Mouse (Mus musculus): ENCODE results near the gene 1700042G07Rik. TPM values are rescaled to one million over a fixed set of nuclear protein-coding genes. Genes with fewer than 3 reads are reported as not detected.

Gene 1700042G07Rik
- polyA plus RNA-seq (2012; rRNA removed), result not detected in 2 replicates

DNA sequence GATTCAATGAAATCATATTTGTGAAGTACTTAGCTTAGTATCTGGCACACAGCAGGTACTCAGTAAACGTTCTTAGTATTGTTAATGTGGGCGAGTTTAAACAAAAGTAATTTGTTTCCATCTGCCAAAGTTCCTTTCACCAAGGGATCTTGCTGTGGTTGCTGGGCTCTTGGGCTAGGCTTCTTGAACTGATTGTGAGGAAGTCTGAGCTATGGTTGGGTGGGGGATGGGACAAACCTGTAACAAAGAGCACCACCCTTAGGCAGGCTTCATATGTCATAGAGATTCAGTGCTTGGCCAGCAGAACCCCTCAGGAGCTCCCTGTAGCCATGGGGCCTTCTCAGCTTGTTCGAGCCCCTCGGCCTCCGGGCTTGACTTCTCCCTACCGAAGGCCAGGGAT is at the start of gene 1700042G07Rik, which contains the start of gene Gm49337:
TSS of gene 1700042G07Rik (plus strand) at position 301 of the 400 bp plus-strand sequence.
TSS of gene Gm49337 (plus strand) at position 313 of the 400 bp plus-strand sequence.
- 83% methylated on average over 6 of the region's 6 CpGs for WGBS
- DNase-seq (ENCODE audit: low read depth, low spot score), result no peak

DNA sequence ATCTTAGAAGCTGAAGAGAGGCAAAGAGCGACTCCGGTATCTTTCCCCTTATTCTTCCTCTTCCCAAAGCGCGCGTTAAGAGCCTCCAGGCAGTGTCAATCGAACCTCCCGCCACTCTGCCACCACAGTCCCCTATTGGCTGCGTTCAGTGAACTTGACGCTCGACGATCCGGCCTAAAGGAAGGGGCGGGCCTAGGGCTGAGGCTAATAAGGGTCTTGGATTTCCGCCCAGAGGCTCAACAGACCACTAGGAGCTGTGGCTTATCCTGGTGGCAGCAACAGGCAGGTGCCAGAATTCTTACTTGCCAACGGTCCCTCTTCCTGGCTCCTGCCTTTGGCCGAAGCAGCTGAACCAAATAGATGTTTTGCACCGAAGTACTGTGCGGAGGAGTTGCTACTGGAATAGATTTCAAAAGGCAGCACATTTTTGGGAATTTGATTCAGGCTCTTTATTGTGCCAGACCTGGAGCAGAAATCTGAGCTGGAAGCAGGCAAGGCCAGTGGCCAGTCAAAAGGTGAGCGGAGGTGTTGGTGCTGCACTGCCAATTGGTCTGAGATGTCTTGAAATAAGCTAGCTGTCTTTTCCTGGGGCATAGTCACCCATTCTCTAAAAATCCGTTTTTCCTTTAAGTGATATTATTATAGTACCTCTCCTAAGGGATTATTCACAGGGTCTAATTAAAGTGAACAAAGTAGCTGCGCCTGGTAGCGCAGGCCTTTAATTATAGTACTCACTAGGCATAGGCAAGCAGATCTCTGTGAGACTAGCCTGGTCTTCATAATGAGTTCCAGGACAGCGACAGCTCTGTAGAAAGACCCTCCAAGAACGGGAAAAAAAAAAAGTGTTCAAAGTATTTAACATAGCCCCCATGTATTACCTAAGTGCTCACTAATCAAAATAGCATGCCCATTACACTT is 49.3 kb upstream of the 1700042G07Rik start, which contains the start of the genes Rad54l and Pomgnt1:
TSS of gene Rad54l (minus strand) at position 89 of the 918 bp plus-strand sequence.
TSS of gene Pomgnt1 (plus strand) at position 239 of the 918 bp plus-strand sequence.
- WGBS, result 2% methylated on average over 24 of the region's 24 CpGs
- DNase-seq (ENCODE audit: low read depth, low spot score), result peak; percentile 48

DNA sequence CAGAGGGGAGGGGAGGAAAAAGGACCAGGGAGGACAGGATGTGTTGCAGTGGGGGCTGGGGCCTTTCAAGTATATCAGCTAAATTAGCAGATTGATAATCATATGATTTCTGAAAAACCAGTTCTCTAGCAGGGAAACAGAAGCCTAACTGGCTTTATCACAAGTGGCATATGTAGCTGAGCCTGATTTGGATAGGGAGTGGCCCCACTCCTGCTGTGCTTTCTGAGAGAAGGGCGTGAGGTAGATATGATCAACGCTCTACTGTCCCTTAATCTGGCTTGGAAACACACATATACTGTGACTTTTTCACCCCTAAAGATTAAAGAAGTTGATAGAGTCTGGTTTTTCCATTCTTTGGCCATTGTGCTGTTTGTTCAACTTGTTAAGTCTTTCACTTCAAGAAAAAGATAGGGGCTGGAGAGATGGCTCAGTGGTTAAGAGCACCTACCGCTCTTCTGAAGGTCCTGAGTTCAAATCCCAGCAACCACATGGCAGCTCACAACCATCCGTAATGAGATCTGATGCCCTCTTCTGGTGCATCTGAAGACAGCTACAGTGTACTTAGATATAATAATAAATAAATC is 47.3 kb upstream of the 1700042G07Rik start:
- no peak for DNase-seq (ENCODE audit: low read depth, low spot score)
- WGBS, result 73% methylated on average over 4 of the region's 4 CpGs

DNA sequence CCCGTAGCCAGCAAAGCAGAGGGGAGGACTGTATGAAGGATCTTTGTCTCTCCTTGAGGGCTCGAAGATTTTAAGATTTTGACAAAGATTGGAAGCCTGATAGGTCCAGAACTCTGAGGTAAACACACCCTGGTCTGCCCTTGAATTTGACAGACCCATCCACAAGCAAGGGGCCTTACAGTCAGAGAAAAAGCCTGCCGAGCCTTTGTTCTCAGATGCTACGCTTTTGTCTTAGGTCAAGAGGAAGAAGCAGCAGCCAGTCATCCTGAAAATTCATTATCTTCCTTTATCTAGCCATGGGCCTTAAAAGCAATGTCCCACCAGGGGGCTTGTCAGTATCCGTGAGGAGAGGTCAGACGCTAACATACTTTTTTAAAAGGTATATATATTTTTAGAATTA is 45.2 kb upstream of the 1700042G07Rik start:
- DNase-seq (ENCODE audit: low read depth, low spot score), result no peak
- WGBS, result 87% methylated on average over 6 of the region's 6 CpGs

DNA sequence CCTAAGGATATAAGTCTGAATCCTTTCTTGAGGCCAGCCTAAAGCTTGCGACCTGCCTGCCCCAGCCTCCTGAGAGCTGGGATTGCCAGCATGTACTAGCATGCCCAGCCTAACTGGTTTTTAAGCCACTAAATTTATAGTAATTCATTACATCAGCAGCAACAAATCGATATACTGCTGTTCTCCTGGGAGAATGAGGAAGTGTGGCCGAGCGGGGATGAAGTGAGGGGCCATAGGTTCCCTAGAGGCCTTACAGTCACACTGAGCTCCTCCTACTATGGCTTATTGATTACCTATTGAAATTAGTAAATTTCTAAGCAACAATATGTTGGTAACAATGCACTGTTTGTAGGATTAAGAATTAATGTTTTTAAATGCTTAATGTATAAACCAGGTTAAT is 40.0 kb upstream of the 1700042G07Rik start:
- WGBS, result 48% methylated on average over 4 of the region's 4 CpGs
- no peak for DNase-seq (ENCODE audit: low read depth, low spot score)

DNA sequence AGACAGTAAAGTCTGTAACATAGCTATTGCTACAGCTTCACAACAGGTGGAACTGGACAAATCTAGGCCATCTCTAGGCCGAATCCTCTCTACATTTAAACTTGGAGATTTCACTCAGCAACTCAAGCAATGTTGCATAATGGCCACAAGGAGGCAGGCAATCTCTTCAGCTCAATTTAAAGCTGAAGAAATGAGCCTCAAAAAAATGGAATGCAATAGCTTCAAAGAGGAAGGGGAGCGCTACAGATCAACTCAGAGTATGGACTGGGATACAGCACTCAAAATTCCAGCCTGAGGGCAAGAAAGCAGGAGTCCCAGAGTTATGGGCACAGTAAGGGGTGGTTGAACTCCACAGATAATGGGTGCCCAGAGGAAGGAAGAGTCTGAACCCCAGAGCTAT is 38.2 kb upstream of the 1700042G07Rik start:
- WGBS, result 12% methylated on average over 2 of the region's 2 CpGs
- no peak for DNase-seq (ENCODE audit: low read depth, low spot score)

DNA sequence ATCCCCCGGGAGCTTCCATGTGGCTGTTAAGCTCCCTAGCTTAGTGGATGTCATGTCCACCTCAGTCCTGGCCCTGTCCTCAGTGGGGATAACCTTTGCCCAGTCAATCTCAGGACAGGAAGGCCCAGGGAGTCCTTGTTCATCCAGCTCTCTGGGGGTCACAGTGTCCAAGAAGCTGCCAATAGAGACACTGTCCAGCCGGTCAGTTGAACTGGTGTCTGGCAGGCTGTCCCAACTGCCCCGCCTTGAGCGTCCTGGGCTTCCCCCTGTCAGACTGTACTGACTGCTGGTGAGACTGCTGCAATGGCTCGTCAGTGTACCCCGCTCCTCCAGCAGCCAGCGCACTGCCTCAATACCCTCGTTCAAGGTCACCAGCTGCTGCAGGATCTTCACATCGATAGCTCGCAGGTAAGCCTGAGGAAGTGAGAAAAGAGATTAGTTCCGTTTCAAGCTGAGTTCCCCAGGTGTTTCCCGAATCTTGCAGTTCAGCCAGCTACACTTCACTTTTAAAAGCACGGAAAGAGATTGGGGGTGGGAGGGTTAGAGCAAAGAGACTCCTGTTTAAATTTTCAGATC is 35.7 kb upstream of the 1700042G07Rik start:
- 83% methylated on average over 13 of the region's 13 CpGs for WGBS
- no peak for DNase-seq (ENCODE audit: low read depth, low spot score)

DNA sequence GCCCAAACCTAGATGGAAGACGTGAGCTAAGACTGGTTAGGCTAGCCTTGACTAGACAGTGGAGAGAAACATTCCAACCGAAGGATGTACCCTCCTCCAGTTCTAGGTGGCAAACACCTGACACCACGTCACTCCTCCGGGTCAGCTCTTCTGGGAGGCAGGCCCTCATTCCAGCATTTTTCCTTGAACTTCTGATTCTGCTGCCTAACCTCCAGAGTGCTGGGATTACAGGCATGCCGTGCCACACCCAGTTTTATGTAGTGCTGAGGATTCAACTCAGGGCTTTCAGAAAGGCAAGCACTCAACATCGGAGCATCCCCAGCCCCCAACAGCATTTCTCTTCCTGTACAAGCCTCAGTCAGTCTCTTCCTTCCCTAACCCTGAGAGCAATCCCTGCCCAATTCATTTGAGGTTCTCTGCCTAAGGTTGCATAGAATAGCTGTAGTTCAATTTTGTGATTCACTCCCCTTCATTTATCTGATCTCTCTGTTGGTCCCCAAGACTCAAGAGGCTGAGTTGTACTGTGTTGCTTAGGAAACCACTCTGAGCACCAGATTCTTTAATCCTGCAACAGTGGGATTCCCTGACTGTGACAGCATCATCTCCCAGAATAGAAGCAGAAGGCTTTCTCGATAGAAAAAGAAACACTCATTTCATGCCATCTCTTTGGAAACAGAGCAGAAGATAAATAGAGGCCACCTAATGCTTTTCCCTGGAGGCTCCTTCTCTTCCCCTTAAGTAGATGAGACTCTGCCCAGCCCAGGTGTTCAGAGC is 32.2 kb upstream of the 1700042G07Rik start:
- WGBS, result 69% methylated on average over 7 of the region's 7 CpGs
- DNase-seq (ENCODE audit: low read depth, low spot score), result no peak

DNA sequence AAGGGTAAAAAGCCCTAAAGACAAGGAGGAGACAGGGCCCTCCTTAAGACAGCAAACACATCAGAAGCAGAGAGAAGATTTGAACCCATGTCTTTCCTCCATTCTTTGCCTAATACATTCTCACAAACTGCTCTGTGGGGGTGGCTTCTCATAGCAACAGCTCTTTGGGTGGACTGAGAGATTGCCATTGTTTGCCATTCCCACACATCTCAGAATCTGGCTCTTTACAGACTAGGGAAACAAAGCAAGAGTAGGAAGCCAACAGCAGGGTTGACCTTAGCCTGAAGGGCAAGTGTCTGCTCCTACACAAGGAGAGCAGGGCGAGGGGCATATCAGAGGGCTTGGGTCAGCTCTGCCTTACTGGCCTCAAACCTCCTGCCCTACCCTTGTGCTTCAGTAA is 31.4 kb upstream of the 1700042G07Rik start:
- no peak for DNase-seq (ENCODE audit: low read depth, low spot score)
- WGBS, result 93% methylated on average over 1 of the region's 1 CpGs

DNA sequence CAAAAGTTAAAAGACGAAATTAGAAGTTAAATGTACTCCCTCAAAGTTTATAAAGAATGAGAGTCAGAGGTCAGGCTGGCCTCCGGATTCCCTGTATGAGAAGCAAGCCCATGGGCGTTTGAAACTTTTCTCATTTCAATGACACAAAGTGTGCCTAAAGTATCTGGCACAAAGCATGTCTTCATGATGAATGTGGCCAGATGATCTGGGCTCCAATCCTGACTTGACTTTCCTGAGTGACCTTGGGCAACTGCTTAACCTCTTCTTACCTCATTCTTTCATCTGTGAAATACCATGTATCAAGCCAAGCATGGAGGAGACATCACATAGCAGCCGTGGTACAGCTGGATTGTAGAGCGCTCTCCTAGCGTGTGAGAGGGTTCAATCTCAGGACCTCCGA is 30.9 kb upstream of the 1700042G07Rik start:
- no peak for DNase-seq (ENCODE audit: low read depth, low spot score)
- 94% methylated on average over 7 of the region's 7 CpGs for whole genome bisulfite sequencing

DNA sequence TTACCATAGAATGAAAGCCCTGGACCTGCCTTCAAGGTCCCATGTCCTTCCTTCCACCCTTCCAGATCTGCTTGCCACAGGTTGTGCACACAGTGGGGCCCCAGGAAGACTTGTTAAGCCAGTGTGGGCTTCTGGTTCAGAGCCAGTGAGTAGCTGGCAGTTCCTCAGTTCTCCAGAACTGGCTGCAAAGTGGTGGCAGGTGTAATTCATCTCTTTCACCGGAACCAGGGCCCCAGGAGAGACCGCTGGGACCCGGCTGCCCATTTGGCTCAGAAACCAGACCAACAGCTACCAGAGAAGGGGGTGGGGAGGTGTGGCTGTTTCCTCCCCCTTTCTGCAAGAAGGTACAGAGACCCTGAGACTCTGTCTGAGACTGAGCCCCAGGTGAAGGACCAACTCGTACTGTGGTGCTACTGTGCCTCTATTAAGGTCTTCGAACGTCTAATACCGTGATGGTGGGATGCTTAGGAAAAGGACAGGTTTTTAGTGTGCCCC is 29.8 kb upstream of the 1700042G07Rik start:
- 9% methylated on average over 7 of the region's 7 CpGs for WGBS
- DNase-seq (ENCODE audit: low read depth, low spot score), result no peak

DNA sequence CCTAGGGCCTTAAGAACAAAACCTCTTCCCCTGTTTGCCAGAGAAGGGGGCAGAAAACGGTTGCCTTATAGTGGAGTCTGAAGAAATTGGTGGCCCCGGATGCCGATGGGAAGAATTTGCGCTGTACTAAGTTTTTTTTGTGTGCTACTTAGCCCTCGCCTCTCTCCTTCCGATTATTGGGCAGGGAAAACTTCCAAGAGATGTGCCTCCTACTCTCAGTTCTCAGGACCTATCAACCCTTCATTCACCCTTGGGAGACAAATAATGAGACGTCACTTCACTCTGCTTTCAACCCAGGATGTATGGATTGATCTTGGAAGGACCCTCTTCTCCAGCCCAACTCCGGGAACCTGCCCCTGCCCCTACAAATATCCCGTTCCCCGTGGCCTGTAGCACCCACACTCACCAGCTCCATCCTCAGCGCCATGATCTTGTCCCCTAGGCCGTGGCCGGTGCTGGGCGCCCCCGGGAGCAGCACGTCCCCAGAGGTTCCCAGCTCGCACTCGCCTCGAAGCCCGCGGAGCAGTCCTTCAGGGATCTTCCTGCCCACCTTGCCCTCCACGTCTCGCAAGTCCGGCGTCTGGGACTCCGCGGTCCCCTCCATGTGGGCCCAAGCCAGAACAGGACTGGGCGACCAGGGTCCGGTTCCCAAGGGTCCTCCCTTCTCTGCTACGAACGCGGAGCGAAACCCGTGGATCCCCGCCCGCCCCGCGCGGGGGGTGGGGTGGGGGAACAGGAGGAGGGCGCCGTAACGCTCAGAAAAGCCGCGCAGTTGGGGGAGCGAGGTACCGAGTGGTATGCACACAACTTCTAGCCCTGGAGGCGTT is 29.1 kb upstream of the 1700042G07Rik start:
- no peak for DNase-seq (ENCODE audit: low read depth, low spot score)
- WGBS, result under 1% methylated on average over 47 of the region's 47 CpGs

DNA sequence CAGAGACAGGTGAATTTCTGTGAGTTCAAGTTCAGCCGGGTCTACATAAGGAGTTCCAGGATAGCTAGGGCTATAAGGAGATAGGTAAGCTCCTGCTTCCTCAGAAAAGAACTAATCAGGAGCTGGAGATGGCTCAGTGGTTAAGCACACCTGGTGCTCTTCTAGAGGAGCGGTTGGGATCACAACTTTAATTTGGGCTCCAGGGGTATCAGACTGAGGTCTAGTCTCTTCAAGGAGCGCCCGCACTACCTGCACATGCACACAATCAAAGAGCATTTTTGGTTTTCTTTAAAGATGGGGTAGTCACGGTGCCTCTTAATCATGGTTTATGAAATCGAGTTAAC is 23.4 kb upstream of the 1700042G07Rik start:
- WGBS, result 29% methylated on average over 6 of the region's 6 CpGs
- DNase-seq (ENCODE audit: low read depth, low spot score), result no peak

DNA sequence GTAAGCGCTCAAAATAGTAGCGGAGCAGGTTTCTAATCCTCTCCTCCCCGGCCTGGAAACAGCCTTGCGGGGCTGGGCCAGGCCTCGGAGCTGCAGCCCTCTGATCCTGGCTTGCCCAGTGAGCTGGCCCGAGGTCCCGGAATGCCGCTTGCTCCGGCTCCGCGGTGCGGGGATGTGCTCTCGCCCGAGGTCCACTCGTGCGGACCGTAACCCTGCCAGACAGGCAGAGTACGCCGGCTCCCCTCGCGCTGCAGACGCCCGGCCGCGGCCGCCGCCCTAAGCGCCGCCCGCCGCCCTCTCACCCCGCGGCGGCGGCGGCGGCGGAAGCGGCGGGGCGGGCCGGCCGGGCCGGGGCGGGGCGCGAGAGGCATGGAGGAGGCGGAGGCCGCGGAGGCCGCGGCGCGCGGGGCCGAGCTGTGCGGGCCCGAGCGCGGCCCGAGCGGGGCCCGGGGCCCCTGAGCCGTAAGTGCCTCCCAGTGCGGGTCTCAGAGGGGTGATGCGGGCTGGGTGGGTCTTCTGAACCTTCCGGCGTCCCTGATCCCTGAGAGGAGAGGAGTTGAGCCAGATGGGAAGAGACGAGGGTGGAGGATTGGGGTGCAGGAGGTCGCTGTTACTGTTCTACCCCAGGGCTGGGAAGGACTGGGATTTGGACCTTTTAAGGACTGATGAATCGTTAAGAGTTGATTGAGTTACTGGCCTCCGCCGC is 22.9 kb upstream of the 1700042G07Rik start:
- DNase-seq (ENCODE audit: low read depth, low spot score), result no peak

DNA sequence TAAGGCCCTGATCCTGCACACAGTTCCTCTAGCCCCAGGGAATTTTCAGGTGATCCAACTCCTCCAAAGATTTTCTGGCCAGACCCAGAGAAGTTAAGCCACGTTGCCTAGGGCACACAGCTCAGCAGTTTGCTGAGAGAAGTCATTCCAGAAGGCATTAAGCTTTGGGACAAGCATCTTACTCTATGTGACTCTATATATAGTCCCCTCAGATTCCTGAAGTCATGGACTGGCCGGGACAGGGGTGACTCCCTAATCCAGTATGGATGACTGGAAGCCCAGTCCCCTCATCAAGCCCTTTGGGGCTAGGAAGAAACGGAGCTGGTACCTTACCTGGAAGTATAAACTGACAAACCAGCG is 22.3 kb upstream of the 1700042G07Rik start:
- 8% methylated on average over 4 of the region's 4 CpGs for WGBS

More for the DNA sequence above, 22.9 kb upstream of the 1700042G07Rik start:
- WGBS, result under 1% methylated on average over 72 of the region's 73 CpGs

DNA sequence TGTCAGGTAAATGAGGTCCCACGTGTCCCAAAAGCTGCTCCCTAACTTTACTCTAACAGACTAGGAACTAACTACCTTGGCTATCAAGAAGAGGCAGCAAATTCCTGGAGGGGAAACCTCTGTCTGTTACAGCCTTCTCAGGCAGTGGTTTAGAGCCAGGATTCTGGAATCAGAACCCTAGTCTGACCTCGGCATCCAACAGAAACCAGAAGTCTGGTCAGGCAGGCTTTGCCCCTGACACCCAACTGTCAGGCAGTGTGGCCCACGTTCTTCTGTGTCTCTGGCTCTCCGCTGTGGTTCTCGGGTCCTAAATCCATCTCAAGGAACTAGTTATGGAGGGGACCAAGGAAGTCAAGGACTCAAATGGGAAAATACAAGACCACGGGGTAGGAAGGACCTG is 21.9 kb upstream of the 1700042G07Rik start, which contains the start of gene Lurap1:
TSS of gene Lurap1 (minus strand) at position 101 of the 400 bp plus-strand sequence.
- 45% methylated on average over 6 of the region's 6 CpGs for WGBS
- no peak for DNase-seq (ENCODE audit: low read depth, low spot score)

More for the DNA sequence above, 22.3 kb upstream of the 1700042G07Rik start:
- no peak for DNase-seq (ENCODE audit: low read depth, low spot score)

DNA sequence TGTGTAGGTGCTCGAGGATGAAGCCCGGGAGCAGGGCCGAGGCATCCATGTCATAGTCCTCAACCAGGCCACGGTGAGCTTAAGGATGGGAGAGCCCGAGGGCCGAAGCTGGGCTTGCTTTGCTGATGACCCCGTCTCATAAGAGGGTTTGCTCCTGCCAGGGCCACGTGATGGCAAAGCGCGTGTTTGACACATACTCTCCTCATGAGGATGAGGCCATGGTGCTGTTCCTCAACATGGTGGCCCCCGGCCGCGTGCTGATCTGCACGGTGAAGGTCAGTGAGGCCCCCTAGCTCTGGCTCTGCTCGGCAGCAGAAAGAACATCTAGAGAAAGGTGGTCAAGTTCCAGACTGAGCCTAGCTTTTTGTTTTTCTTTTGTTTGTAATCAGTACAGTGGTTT is 20.5 kb upstream of the 1700042G07Rik start:
- no peak for DNase-seq (ENCODE audit: low read depth, low spot score)
- WGBS, result 91% methylated on average over 15 of the region's 15 CpGs

DNA sequence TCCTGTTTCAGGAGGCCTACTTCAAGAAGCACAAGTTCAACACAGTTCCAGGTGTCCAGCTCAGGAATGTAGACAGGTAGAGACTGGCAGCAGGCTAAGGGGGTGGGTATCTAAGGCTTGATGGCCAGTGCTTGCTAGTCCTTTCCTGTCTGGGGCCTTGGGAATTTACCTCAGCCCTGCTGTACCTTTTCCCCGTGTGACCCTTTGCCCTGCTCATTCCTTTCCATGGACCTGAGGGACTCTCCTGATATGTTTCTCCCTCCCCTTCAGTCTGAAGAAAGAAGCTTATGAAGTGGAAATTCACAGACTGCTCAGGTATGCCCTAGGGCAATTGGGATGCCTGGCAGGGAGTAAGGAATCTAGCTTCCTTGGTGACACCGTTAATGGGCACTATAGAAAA is 15.3 kb upstream of the 1700042G07Rik start:
- WGBS, result 76% methylated on average over 2 of the region's 2 CpGs
- DNase-seq (ENCODE audit: low read depth, low spot score), result no peak
